Mouse (Mus musculus) bone marrow, adult 2 months (tissue): ENCODE data around the gene Ntng1. TPM values are rescaled to one million over a fixed set of nuclear protein-coding genes. Genes with fewer than 3 reads are reported as not detected.

ENCODE experiments used
- H3K27ac ChIP-seq: fragments of 200-500 bp; 2 replicates; pipeline ENCODE4 v1.5.1; 2012; ENCODE audit warnings: low read depth, mild to moderate bottlenecking, control low read depth, inconsistent platforms, low read length; ENCODE audit not compliant: control insufficient read depth, poor library complexity, insufficient read depth
- H3K4me1 ChIP-seq: fragments of 200-500 bp; 2 replicates; pipeline ENCODE4 v1.6.1; 2011; ENCODE audit warnings: low read length; ENCODE audit not compliant: control insufficient read depth, insufficient read depth
- H3K4me3 ChIP-seq: fragments of 200-500 bp; replicated peaks from 2 replicates; pipeline ENCODE3; 2011; ENCODE audit warnings: mild to moderate bottlenecking, low read depth, low read length, control low read depth; ENCODE audit not compliant: control insufficient read depth
- CTCF ChIP-seq: fragments of 200-500 bp; IDR thresholded peaks from 2 replicates; pipeline ENCODE4 v1.5.1; 2011; ENCODE audit warnings: low read length, control low read depth; ENCODE audit not compliant: control insufficient read depth, insufficient read depth
- POLR2A ChIP-seq: fragments of 200-500 bp; IDR thresholded peaks from 2 replicates; pipeline ENCODE4 v1.6.1; 2011; ENCODE audit warnings: low read depth, mild to moderate bottlenecking, control low read depth, low read length, borderline replicate concordance; ENCODE audit not compliant: control insufficient read depth
- WGBS: fragments of 180-500 bp; shearing (Covaris S2); methylation state at CpG from one replicate; pipeline ENCODE4 v1.1.7; 2018; 5-methylcytosine and 5-hydroxymethylcytosine counted together
- polyA plus RNA-seq: library from polyadenylated mRNA; stranded (reverse); fragments of >200 nt; gene quantifications from 2 replicates; pipeline ENCODE4 v1.2.4, GENCODE M21; 2011; ENCODE audit warnings: low replicate concordance; ENCODE audit not compliant: missing spikeins, insufficient read depth, insufficient read length

The Ntng1 gene
- polyA plus RNA-seq, 1 experiment: not detected

DNA sequence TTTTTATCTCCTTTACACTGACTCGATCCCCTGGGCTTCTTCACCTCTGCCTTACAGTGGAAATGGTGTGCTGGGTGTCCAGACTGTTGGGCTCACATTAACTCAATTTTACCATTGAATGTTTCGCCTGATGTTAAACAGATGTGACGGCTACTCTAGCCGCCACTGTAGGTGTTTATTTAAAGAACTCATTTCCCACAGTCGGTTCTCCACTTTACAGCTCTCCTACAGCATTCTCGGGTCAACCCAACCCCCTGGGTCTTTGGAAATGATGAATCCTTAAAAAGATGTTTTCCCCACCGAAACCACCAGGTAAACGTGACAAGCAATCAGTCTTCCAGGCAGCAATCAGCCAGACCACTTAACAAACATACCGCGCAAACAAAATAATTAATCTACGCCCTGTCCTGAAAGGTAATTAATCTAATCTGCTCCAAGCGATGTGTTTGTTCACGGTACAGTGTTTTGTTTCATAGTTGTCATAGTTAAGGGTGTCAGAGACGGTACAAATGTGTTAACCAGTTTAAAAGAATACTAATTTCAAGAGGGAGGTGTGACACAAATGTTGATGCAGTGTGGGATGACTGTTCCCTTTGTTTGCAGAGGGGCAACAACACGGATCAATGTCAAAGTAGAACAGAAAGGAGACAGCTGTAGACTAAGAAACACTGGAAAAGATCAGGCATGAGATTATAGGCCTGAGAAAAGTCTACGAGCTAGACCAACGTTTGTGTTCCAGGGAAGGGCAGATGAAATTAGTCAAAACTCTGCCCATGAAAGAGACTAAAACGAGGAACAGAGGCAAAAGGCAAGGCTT lies 120.8 kb downstream of the Ntng1 start:
- Histone ChIP-seq H3K4me3 (no peak overlapping the region), H3K4me1 (no peaks in the 10 kb centered on the region), H3K27ac (no peak overlapping the region)
- no peak for TF ChIP-seq POLR2A
- TF ChIP-seq CTCF: no peak
- 69% methylated on average over 18 of the region's 18 CpGs for WGBS

DNA sequence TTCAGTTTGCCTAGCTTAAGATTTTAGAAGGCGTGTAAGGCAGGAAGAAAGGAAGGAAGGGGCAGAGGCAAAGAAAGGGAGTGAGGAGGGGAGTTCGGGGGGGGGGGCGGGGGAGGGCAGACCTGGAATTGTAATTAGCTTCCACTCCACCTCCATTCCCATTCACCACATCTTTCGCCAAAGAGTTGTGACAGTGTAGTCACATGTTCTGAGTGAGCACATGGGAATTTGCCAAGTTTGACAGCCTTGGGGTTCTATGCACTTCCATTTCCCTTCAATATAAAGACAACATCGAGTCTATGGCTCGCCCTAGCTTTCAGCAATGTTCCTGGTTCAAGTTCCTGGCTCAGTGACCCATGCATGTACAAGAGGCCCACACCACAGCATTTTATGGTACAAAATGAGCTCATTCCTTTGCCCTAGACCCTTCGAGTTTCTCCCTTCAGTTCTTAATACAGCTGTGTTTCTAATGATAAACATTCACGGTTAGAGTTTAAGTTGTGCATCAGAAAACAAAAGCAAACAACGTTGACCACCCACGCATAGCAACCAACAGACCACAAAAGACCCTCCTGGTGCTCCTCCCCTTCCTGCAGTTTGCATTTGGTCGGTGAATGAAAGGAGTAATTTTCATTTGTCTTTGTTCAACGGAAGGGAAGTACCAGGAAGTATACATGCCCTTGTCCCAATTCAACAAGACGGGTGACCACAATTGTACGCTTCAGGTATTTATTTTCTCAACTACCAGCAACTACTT lies 132.8 kb downstream of the Ntng1 start:
- Histone ChIP-seq H3K27ac (no peak overlapping the region), H3K4me1 (no peaks in the 10 kb centered on the region), H3K4me3 (no peak overlapping the region)
- WGBS: 75% methylated on average over 14 of the region's 14 CpGs
- TF ChIP-seq CTCF (no peak), POLR2A (no peak)

DNA sequence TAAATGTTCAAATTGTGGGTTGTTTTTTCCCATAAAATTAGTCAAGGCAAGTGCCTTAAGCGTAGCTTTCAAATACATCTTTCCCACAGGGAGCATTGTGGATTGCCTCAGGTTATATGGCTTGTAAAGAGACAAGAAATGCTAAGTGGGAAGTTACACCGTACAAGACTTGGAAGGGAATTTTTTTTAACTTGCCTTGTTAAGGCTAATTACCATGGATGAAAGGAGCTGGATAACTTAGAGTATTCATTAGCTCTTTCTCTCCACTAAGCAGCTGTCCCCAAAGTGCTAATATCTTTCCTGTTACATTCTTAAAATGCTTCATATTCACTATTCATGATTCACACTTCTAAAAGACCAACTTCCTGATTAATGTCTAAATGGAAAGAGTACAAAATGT lies 133.4 kb downstream of the Ntng1 start:
- WGBS: 75% methylated on average over 2 of the region's 2 CpGs
- TF ChIP-seq CTCF: no peak
- no peak for TF ChIP-seq POLR2A
- Histone ChIP-seq H3K4me1 (no peaks in the 10 kb centered on the region), H3K27ac (no peak overlapping the region), H3K4me3 (no peak overlapping the region)

DNA sequence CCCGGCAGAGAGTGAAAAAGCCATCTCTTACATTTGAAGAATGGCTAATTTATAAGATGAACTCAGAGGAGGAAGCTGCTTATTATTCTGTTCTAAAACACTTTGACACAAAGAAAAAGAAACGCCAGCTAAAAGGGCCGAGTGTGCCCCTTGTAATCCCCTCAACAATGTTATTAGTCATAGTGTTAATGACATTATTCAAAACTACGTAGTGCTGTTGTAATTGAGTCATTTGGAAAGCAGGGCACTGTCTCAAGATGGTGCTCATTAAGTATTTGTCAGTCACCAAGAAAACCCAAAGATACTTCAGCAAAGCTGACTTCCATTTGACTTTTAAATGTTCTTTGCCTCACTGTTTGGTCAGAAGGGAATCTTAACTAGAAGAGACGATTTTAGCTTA lies 143.5 kb downstream of the Ntng1 start:
- Histone ChIP-seq H3K4me1 (no peaks in the 10 kb centered on the region), H3K27ac (no peak overlapping the region), H3K4me3 (no peak overlapping the region)
- TF ChIP-seq POLR2A: no peak
- TF ChIP-seq CTCF: no peak
- WGBS: 74% methylated on average over 5 of the region's 5 CpGs

DNA sequence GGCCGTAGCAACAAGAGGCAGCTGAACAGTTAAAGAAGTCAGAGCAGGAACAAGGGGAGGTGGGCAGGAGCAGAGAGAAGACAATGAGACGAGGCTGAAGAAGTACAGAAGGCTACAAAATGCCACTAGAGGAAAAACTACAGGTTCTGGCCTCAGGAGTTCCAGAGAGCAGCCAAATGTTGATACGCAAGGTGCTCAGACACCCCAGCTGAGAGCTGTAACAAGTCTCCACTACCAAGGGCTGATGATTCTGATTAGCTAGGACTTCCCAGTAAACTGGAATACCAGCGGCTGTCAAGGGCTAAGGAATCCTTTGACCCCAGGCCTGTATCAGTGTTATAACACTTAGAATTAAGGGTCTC lies 148.2 kb downstream of the Ntng1 start:
- no peak for TF ChIP-seq CTCF
- no peak for TF ChIP-seq POLR2A
- H3K4me1 ChIP-seq: no peaks in the 10 kb centered on the region
- no peak overlapping the region for H3K27ac ChIP-seq
- no peak overlapping the region for H3K4me3 ChIP-seq
- WGBS: 86% methylated on average over 4 of the region's 4 CpGs

DNA sequence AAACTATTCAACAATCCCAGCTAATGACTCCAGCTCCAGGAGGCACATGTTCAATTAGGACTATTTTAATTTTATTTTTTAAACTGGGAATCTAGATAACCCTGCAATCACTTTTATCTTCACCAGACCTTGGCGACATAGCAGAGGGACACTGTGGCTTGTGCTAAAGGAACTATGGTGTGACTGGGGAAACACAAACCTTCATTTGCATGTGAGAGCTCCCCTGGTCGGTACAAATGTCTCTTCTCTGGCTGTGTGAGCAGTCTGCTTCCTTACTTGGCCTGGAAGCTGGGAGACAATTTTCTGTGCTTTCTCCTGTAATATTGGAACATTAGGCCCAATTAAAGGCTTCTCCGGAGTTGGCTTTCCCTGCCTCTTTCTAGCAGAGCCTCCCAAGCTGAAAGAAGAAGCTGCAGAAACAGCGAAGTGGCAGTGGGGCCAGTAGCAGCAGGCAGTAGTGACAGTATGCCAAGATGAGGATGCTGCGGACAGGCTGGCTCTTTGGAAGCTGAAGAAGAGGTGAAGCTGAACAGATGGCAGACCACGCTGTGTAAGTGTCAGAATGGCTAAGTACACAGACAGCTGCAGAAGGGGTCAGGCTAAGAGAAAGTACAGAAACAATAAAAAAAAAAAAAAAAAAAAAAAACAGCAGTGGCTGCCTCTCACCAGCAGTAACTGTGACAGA lies 148.7 kb downstream of the Ntng1 start:
- 66% methylated on average over 6 of the region's 6 CpGs for WGBS
- no peaks in the 10 kb centered on the region for H3K4me1 ChIP-seq
- TF ChIP-seq POLR2A (no peak), CTCF (no peak)
- no peak overlapping the region for H3K27ac ChIP-seq
- H3K4me3 ChIP-seq: no peak overlapping the region

DNA sequence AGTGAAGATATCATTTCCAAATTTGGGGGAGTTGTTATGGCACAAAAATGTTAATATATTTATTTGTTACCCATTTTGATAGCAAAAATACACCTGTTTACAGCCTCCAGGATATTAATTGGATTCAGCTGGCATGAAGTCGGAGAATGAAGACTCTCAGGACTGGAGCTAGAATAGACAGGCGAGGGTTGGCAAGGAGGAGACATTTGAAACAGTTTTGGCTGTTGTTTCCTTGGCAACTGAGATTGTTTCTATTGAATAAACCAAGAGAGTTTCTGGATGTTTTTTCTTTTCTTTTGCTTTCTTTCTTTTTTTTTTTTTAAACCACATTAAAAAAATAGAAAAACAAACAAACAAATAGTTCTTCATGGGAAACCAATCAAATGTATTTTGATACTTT lies 159.7 kb downstream of the Ntng1 start:
- no peak overlapping the region for H3K4me3 ChIP-seq
- WGBS: 71% methylated on average over 2 of the region's 2 CpGs
- H3K27ac ChIP-seq: no peak overlapping the region
- TF ChIP-seq POLR2A (no peak), CTCF (no peak)
- no peaks in the 10 kb centered on the region for H3K4me1 ChIP-seq

DNA sequence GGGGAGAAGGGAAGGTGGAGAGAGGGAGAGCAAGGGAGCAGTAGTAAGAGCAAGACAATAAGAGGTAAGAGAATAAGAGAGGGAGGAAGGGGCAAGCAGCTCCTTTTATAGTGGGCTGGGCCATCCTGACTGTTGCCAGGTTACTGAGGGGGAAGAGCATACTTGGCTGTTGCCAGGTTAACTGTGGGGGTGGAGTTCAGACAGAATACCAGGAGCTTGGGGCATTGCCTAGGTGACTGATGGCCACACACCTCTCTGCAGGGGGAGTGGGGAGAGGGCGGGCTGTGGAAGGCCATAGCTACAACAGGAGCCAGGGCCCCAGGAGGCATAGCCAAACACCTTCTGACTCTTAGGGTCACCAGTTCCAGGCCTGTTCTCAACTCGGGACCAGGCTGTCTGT lies 166.2 kb downstream of the Ntng1 start:
- Histone ChIP-seq H3K4me3 (no peak overlapping the region), H3K4me1 (no peaks in the 10 kb centered on the region), H3K27ac (no peak overlapping the region)
- WGBS: 80% methylated on average over 2 of the region's 2 CpGs
- TF ChIP-seq POLR2A (no peak), CTCF (no peak)
